Comparison of ENCODE assay signal across 10 mouse cellular contexts in the genomic region with DNA sequence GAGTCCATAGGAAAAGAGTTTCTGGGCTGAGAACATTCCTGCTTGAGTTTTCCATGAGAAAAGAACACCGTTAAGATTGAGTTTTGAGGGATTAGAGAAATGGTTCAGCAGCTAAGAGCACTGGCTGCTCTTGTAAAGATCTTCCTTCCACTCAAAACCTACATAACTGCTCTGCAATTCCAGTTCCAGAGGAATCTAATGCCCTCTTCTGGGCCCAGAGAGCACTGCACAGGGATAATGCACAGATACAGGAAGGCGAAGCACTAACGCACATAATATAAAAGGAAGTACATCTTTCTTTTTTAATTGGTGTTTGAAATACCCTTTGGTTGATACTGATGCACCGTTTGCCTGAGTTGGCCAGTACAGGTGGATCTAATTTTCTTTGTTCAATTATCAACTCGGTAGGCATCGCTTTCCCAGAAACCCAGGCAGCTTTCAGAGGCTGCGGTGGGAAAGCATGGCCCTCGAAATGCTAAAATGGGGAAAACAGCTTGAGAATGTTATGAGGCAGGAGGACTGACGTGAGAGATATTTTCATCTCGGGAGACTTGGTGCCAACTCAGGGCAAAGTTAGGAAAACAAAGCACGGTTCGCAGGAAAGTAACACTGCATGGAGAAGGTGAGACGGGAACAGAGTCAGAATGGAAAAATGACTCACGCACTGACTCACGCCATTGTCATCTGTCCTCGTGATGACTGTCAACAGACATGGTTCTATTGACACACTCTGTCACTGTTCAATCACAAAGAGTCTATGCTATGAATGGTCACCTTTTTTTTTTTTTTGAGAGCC. TPM values are rescaled to one million over a fixed set of nuclear protein-coding genes. Genes with fewer than 3 reads are reported as not detected.
A peak's percentile ranks its signal among the peaks of the same experiment; 100 is the strongest.
DNase-seq lines count a peak whose midpoint lies in the region; ATAC-seq and TF ChIP-seq lines count a peak whose summit lies in the region.
"Had no signal": no experiment of that assay in that cellular context is flagged by ENCODE, and none has a peak within 500 bp of the region (broad histone marks: within the 10 kb centered on the region; RNA-seq: fewer than 3 reads in every experiment).

No protein-coding gene starts in this region.

- dilution Hi-C loops in CH12.LX (cut with MboI; ENCODE audit: extremely low pct_ligation_motif_present, extremely low pct_unique_long_range_greater_than_20kb, low sequenced_read_pairs): no loop called here

- DNase-seq in hindbrain, embryonic 10.5 days (ENCODE audit: low spot score): peak; percentile 26
- DNase-seq in CH12.LX (ENCODE audit: extremely low read depth) (peak; percentile 46), MN1 (ENCODE audit: low spot score) (no peak)
- peak; percentile 48 for DNase-seq in adrenal gland, postnatal 10 days
- DNase-seq in frontal cortex, postnatal 36 days (ENCODE audit: low spot score in 2 of 2): peak; percentile 46 to 77
- peak; percentile 53 to 85 for DNase-seq in left cerebral cortex, postnatal 25 days (ENCODE audit: low spot score in 2 of 2)
- peak; percentile 48 for DNase-seq in right cerebral cortex, postnatal 14 days

- H3K4me1 ChIP-seq in hindbrain, embryonic 10.5 days (replicated peaks): no peaks in the 10 kb centered on the region
- no peaks in the 10 kb centered on the region for H3K4me1 ChIP-seq in hindbrain, embryonic 12.5 days
- H3K4me1 ChIP-seq in CH12.LX (ENCODE audit: control insufficient read depth in 1 of 2, insufficient read depth in 2 of 2): peaks cover 0 to 5% of the 10 kb centered on the region in 2 experiments; a peak in 3 of 4 replicates
- H3K4me1 ChIP-seq: limb, embryonic 15.5 days; stomach, embryonic 15.5 days had no signal

- no peaks in the 10 kb centered on the region for H3K36me3 ChIP-seq in hindbrain, embryonic 10.5 days
- H3K36me3 ChIP-seq in hindbrain, embryonic 12.5 days: no peaks in the 10 kb centered on the region
- H3K36me3 ChIP-seq in CH12.LX (replicated peaks in 1 of 2; ENCODE audit: control insufficient read depth in 1 of 2, insufficient read depth in 1 of 2, low read length in 1 of 2): no peaks in the 10 kb centered on the region
- H3K36me3 ChIP-seq: limb, embryonic 15.5 days; stomach, embryonic 15.5 days had no signal

- no peak overlapping the region for H3K9ac ChIP-seq in hindbrain, embryonic 12.5 days
- H3K9ac ChIP-seq in CH12.LX (ENCODE audit: insufficient read depth, low read depth): no peak overlapping the region
- H3K9ac ChIP-seq: limb, embryonic 15.5 days; stomach, embryonic 15.5 days had no signal

- peak; percentile 47 for TF ChIP-seq EP300 in CH12.LX (IDR thresholded peaks at IDR 0.05; ENCODE audit: low read length)

- TF ChIP-seq POLR2A in CH12.LX (IDR thresholded peaks at IDR 0.05; ENCODE audit: low read depth, low read length): no peak

- no peaks in the 10 kb centered on the region for H3K79me2 ChIP-seq in CH12.LX (replicated peaks; ENCODE audit: control insufficient read depth, extremely low read depth, insufficient read depth, poor library complexity, severe bottlenecking)

- TF ChIP-seq CTCF in CH12.LX (conservative IDR thresholded peaks at IDR 0.05 in 1 of 2, IDR thresholded peaks at IDR 0.05 in 1 of 2; ENCODE audit: low read depth in 2 of 2, low read length in 2 of 2): peak; percentile 54 to 74

- H3K4me3 ChIP-seq in hindbrain, embryonic 10.5 days: no peak overlapping the region
- no peak overlapping the region for H3K4me3 ChIP-seq in hindbrain, embryonic 12.5 days
- H3K4me3 ChIP-seq in CH12.LX (replicated peaks in 1 of 3; ENCODE audit: low read depth in 2 of 3, low read length in 2 of 3, poor library complexity in 1 of 3): peak overlapping the region in 1 of 3 experiments; percentile 3
- H3K4me3 ChIP-seq: limb, embryonic 15.5 days; stomach, embryonic 15.5 days had no signal

- H3K27ac ChIP-seq in hindbrain, embryonic 10.5 days: no peak overlapping the region
- no peak overlapping the region for H3K27ac ChIP-seq in hindbrain, embryonic 12.5 days
- no peak overlapping the region for H3K27ac ChIP-seq in CH12.LX (ENCODE audit: insufficient read depth, low read depth)
- H3K27ac ChIP-seq: limb, embryonic 15.5 days; stomach, embryonic 15.5 days had no signal

- H3K4me2 ChIP-seq in hindbrain, embryonic 12.5 days (replicated peaks): no peak overlapping the region
- H3K4me2 ChIP-seq in CH12.LX (ENCODE audit: insufficient read depth, low read depth, poor library complexity, severe bottlenecking): peak overlapping the region; percentile 75
- H3K4me2 ChIP-seq: limb, embryonic 15.5 days; stomach, embryonic 15.5 days had no signal

- TF ChIP-seq RAD21 in CH12.LX (IDR thresholded peaks at IDR 0.05; ENCODE audit: low read depth, low read length): peak; percentile 67

- 75% methylated on average over 16 of the region's 16 CpGs for WGBS in hindbrain, embryonic 10.5 days
- 74% methylated on average over 16 of the region's 16 CpGs for WGBS in hindbrain, embryonic 12.5 days

- no peaks in the 10 kb centered on the region for H3K27me3 ChIP-seq in hindbrain, embryonic 10.5 days (ENCODE audit: insufficient read depth, poor library complexity, severe bottlenecking)
- no peaks in the 10 kb centered on the region for H3K27me3 ChIP-seq in hindbrain, embryonic 12.5 days
- no peaks in the 10 kb centered on the region for H3K27me3 ChIP-seq in CH12.LX (replicated peaks)
- H3K27me3 ChIP-seq: limb, embryonic 15.5 days; stomach, embryonic 15.5 days had no signal

- H3K9me3 ChIP-seq in hindbrain, embryonic 10.5 days: no peaks in the 10 kb centered on the region
- H3K9me3 ChIP-seq in hindbrain, embryonic 12.5 days (replicated peaks): peaks cover 7% of the 10 kb centered on the region; the same call in 1 of the 2 replicates
- no peaks in the 10 kb centered on the region for H3K9me3 ChIP-seq in CH12.LX (replicated peaks; ENCODE audit: low read length)
- H3K9me3 ChIP-seq: limb, embryonic 15.5 days; stomach, embryonic 15.5 days had no signal

- in situ Hi-C loops in CH12.LX (cut with MboI; ENCODE audit: low pct_ligation_motif_present, low pct_unique_long_range_greater_than_20kb, low sequenced_read_pairs): loop anchor here (25.0 kb wide), 1 partner anchor 704 kb away; a partner anchor contains a TSS

- no peak for ATAC-seq in hindbrain, embryonic 12.5 days (ENCODE audit: low FRiP score)

- intact Hi-C loops in left cerebral cortex, postnatal 25 days (cut with DNase I): loop anchor here (10.0 kb wide), 1 partner anchor 707 kb away; a partner anchor contains a TSS

TF ChIP-seq in CH12.LX, 34 proteins besides CTCF, POLR2A, EP300 and RAD21 (continues in another document):
- no peak for TF ChIP-seq MYC (IDR thresholded peaks at IDR 0.05; ENCODE audit: low read depth, low read length)
- TF ChIP-seq ZKSCAN1 (IDR thresholded peaks at IDR 0.05; ENCODE audit: borderline replicate concordance, low read depth, low read length): no peak
- TF ChIP-seq CHD2 (IDR thresholded peaks at IDR 0.05; ENCODE audit: low read length): no peak
- TF ChIP-seq ETS1 (conservative IDR thresholded peaks at IDR 0.05; ENCODE audit: low read depth, low read length): peak; percentile 81
- TF ChIP-seq GABPA (IDR thresholded peaks at IDR 0.05; ENCODE audit: insufficient replicate concordance, low read depth, low read length): no peak
- TF ChIP-seq MAFK (IDR thresholded peaks at IDR 0.05; ENCODE audit: insufficient replicate concordance, low read length): 0 out of 2 replicates have a peak, but pooled peaks have one; percentile 3
- no peak for TF ChIP-seq PAX5 (IDR thresholded peaks at IDR 0.05; ENCODE audit: low read length)
- 0 out of 2 replicates have a peak, but pooled peaks have one; percentile 48 for TF ChIP-seq RCOR1 (conservative IDR thresholded peaks at IDR 0.05; ENCODE audit: low read depth, low read length)
- peak; percentile 34; the same call in 1 of the 2 replicates for TF ChIP-seq MAX (IDR thresholded peaks at IDR 0.05; ENCODE audit: low read length)
- TF ChIP-seq USF1 (IDR thresholded peaks at IDR 0.05; ENCODE audit: low read depth, low read length): no peak
- no peak for TF ChIP-seq UBTF (IDR thresholded peaks at IDR 0.05; ENCODE audit: low read depth, low read length)
- TF ChIP-seq BHLHE40 (IDR thresholded peaks at IDR 0.05; ENCODE audit: low read depth, low read length): peak; percentile 84
- TF ChIP-seq TCF12 (IDR thresholded peaks at IDR 0.05; ENCODE audit: low read depth, low read length): no peak
- 0 out of 2 replicates have a peak, but pooled peaks have one; percentile 23 for TF ChIP-seq ZC3H11A (IDR thresholded peaks at IDR 0.05; ENCODE audit: low read depth, low read length)
- 0 out of 2 replicates have a peak, but pooled peaks have one; percentile 48 for TF ChIP-seq MXI1 (IDR thresholded peaks at IDR 0.05; ENCODE audit: low read depth, low read length)
- no peak for TF ChIP-seq CHD1 (IDR thresholded peaks at IDR 0.05; ENCODE audit: low read depth, low read length)
- no peak for TF ChIP-seq MAZ (IDR thresholded peaks at IDR 0.05; ENCODE audit: low read depth, low read length)
- TF ChIP-seq NELFE (IDR thresholded peaks at IDR 0.05; ENCODE audit: low read depth, low read length): no peak; the same call in 1 of the 2 replicates
- TF ChIP-seq NRF1 (IDR thresholded peaks at IDR 0.05; ENCODE audit: low read depth, low read length): no peak
- peak; percentile 48; the same call in 1 of the 2 replicates for TF ChIP-seq IRF4 (IDR thresholded peaks at IDR 0.05; ENCODE audit: low read depth, low read length)
- peak; percentile 63 for TF ChIP-seq SMC3 (IDR thresholded peaks at IDR 0.05; ENCODE audit: low read depth, low read length)
- TF ChIP-seq ELF1 (IDR thresholded peaks at IDR 0.05; ENCODE audit: low read depth, low read length): peak; percentile 37; the same call in 1 of the 2 replicates
- no peak for TF ChIP-seq USF2 (conservative IDR thresholded peaks at IDR 0.05; ENCODE audit: low read depth, low read length)

RNA-seq across cellular contexts. Expression of a gene that starts 20.4 kb away (rescaled TPM):
- 2.5 and 2.6 TPM in 2 replicates for polyA plus RNA-seq in hindbrain, embryonic 10.5 days (2016; fragmentation: Nextera tagmentation; extraction: Ambion mirVana)
- polyA plus RNA-seq in hindbrain, embryonic 12.5 days (2016; fragmentation: Nextera tagmentation; extraction: Ambion mirVana): 5.9 and 8.9 TPM in 2 replicates
- total RNA-seq in CH12.LX (2012; rRNA removed) (3.1 and 5.0 TPM in 2 replicates), CH12.LX (2014; rRNA removed) (6.2 and 8.7 TPM in 2 replicates)
- 3.5 and 6.2 TPM in 2 replicates for polyA plus RNA-seq in CH12.LX (2012; ENCODE audit: insufficient read length, low read depth)
- 10 to 100 TPM in 1 of 2 experiments, 1 to 10 TPM in 1; 9.7 to 10.3 TPM for total RNA-seq in adrenal gland, postnatal 10 days (2021)
- total RNA-seq in left cerebral cortex, postnatal 25 days (2021): 10 to 100 TPM; 45.0 to 48.3 TPM

RNA-seq across cellular contexts. Expression of a gene that starts 41.0 kb away (rescaled TPM):
- 30.5 and 31.8 TPM in 2 replicates for polyA plus RNA-seq in hindbrain, embryonic 10.5 days (2016; fragmentation: Nextera tagmentation; extraction: Ambion mirVana)
- polyA plus RNA-seq in hindbrain, embryonic 12.5 days (2016; fragmentation: Nextera tagmentation; extraction: Ambion mirVana): 27.8 and 34.4 TPM in 2 replicates
- 11.3 and 16.8 TPM in 2 replicates for total RNA-seq in CH12.LX (2012; rRNA removed)
- 21.9 and 23.0 TPM in 2 replicates for total RNA-seq in CH12.LX (2014; rRNA removed)
- 16.9 and 18.0 TPM in 2 replicates for polyA plus RNA-seq in CH12.LX (2012; ENCODE audit: insufficient read length, low read depth)
- 10 to 100 TPM in 1 of 2 experiments, 1 to 10 TPM in 1; 7.6 to 11.0 TPM for total RNA-seq in adrenal gland, postnatal 10 days (2021)
- 10 to 100 TPM; 24.5 to 24.8 TPM for total RNA-seq in left cerebral cortex, postnatal 25 days (2021)

Comparison
In these comparisons a context has a peak if more than half of its experiments do, and no peak if none do; other contexts are left out.
1. RNA of a gene that starts 20.4 kb away (total RNA-seq): 45.0 to 48.3 TPM in left cerebral cortex, postnatal 25 days; 9.7 to 10.3 TPM in adrenal gland, postnatal 10 days and 3.1 to 8.7 TPM in CH12.LX; every median in the first group is over 4 times any median in the second.